Mouse (Mus musculus) embryonic facial prominence, embryonic 12.5 days (tissue): ENCODE data around the gene Arid1b. TPM values are rescaled to one million over a fixed set of nuclear protein-coding genes. Genes with fewer than 3 reads are reported as not detected.

ENCODE experiments used
- ATAC-seq: fragments of 200-750 bp; cut with Nextera tagmentation; 2 replicates; pipeline ENCODE4 v1.8.0; 2017; ENCODE audit not compliant: insufficient number of reproducible peaks, insufficient read depth, low FRiP score, low TSS enrichment
- H3K27ac ChIP-seq: fragments of 300-500 bp; sonication (generic); 2 replicates; pipeline ENCODE4 v1.5.1; 2016; ENCODE audit warnings: mild to moderate bottlenecking
- H3K27me3 ChIP-seq: fragments of 300-500 bp; sonication (generic); 2 replicates; pipeline ENCODE4 v1.6.1; 2016; ENCODE audit warnings: mild to moderate bottlenecking, moderate library complexity
- H3K36me3 ChIP-seq: fragments of 300-500 bp; sonication (generic); 2 replicates; pipeline ENCODE4 v1.6.1; 2016; ENCODE audit warnings: mild to moderate bottlenecking
- H3K4me1 ChIP-seq: fragments of 300-500 bp; sonication (generic); 2 replicates; pipeline ENCODE4 v1.6.1; 2016
- H3K4me2 ChIP-seq: fragments of 300-500 bp; sonication (generic); replicated peaks from 2 replicates; pipeline ENCODE4 v1.6.1; 2016; ENCODE audit warnings: mild to moderate bottlenecking, moderate library complexity
- H3K4me3 ChIP-seq: fragments of 300-500 bp; sonication (generic); 2 replicates; pipeline ENCODE4 v1.5.1; 2016; ENCODE audit warnings: mild to moderate bottlenecking
- H3K9ac ChIP-seq: fragments of 300-500 bp; sonication (generic); 2 replicates; pipeline ENCODE4 v1.6.1; 2016; ENCODE audit warnings: mild to moderate bottlenecking, moderate library complexity
- H3K9me3 ChIP-seq: fragments of 300-500 bp; sonication (generic); 2 replicates; pipeline ENCODE4 v1.6.1; 2016; ENCODE audit warnings: mild to moderate bottlenecking, moderate library complexity
- WGBS: fragments of 180-500 bp; shearing (Covaris S2); methylation state at CpG from one replicate; pipeline ENCODE4 v1.1.7; 2016; 5-methylcytosine and 5-hydroxymethylcytosine counted together
- polyA plus RNA-seq: library from polyadenylated mRNA; unstranded; fragments of >200 nt; fragmentation: Nextera tagmentation; extraction: Ambion mirVana; gene quantifications from 2 replicates; pipeline ENCODE4 v1.2.1, GENCODE M21; 2016

The Arid1b gene
- polyA plus RNA-seq, 1 experiment from 2014 or later: 18.5 TPM

- Histone ChIP-seq H3K4me3 (no peak overlapping the region), H3K9ac (no peak overlapping the region), H3K36me3 (no peaks in the 10 kb centered on the region), H3K4me1 (peaks cover 17% of the 10 kb centered on the region; the same call in 1 of the 2 replicates), H3K27me3 (no peaks in the 10 kb centered on the region), H3K4me2 (no peak overlapping the region), H3K9me3 (no peaks in the 10 kb centered on the region), H3K27ac (no peak overlapping the region)
- no peak for ATAC-seq
- 86% methylated on average over 7 of the region's 7 CpGs for WGBS
Observed at GRCm38 (mm10) chr17:5168640-5169039, 174.5 kb downstream of the Arid1b start.

GRCm38 (mm10) chr17:5170321-5170720 lies 176.2 kb downstream of the Arid1b start:
- H3K4me2 ChIP-seq: no peak overlapping the region
- peaks cover 19% of the 10 kb centered on the region for H3K4me1 ChIP-seq
- H3K9ac ChIP-seq: no peak overlapping the region
- no peak overlapping the region for H3K27ac ChIP-seq
- ATAC-seq: 0 out of 2 replicates have a peak, but pooled peaks have one; percentile 10
- H3K4me3 ChIP-seq: no peak overlapping the region
- WGBS: 91% methylated on average over 12 of the region's 12 CpGs
- H3K36me3 ChIP-seq: no peaks in the 10 kb centered on the region
- H3K27me3 ChIP-seq: no peaks in the 10 kb centered on the region
- no peaks in the 10 kb centered on the region for H3K9me3 ChIP-seq

- H3K27ac ChIP-seq: no peak overlapping the region
Observed at GRCm38 (mm10) chr17:5171467-5171866, 177.3 kb downstream of the Arid1b start.

GRCm38 (mm10) chr17:5174426-5175020 lies 180.4 kb downstream of the Arid1b start:
- Histone ChIP-seq H3K36me3 (no peaks in the 10 kb centered on the region), H3K27ac (no peak overlapping the region), H3K9me3 (no peaks in the 10 kb centered on the region), H3K27me3 (no peaks in the 10 kb centered on the region), H3K4me3 (no peak overlapping the region), H3K4me2 (no peak overlapping the region), H3K4me1 (peaks cover 18% of the 10 kb centered on the region), H3K9ac (no peak overlapping the region)
- 81% methylated on average over 6 of the region's 6 CpGs for WGBS
- no peak for ATAC-seq

More at GRCm38 (mm10) chr17:5171467-5171866, 177.3 kb downstream of the Arid1b start:
- no peak overlapping the region for H3K4me2 ChIP-seq
- 94% methylated on average over 5 of the region's 5 CpGs for WGBS
- no peak overlapping the region for H3K4me3 ChIP-seq
- H3K9me3 ChIP-seq: no peaks in the 10 kb centered on the region
- H3K36me3 ChIP-seq: no peaks in the 10 kb centered on the region
- H3K9ac ChIP-seq: no peak overlapping the region
- ATAC-seq: no peak
- H3K27me3 ChIP-seq: no peaks in the 10 kb centered on the region
- peaks cover 16% of the 10 kb centered on the region for H3K4me1 ChIP-seq

GRCm38 (mm10) chr17:5175535-5175934 lies 181.4 kb downstream of the Arid1b start:
- peaks cover 18% of the 10 kb centered on the region for H3K4me1 ChIP-seq
- H3K27me3 ChIP-seq: no peaks in the 10 kb centered on the region
- H3K9me3 ChIP-seq: no peaks in the 10 kb centered on the region
- H3K9ac ChIP-seq: no peak overlapping the region
- H3K4me2 ChIP-seq: no peak overlapping the region
- no peak overlapping the region for H3K4me3 ChIP-seq
- 87% methylated on average over 8 of the region's 8 CpGs for WGBS
- H3K27ac ChIP-seq: 0 out of 2 replicates have a peak overlapping the region, but pooled peaks have one; percentile 41
- no peak for ATAC-seq
- no peaks in the 10 kb centered on the region for H3K36me3 ChIP-seq

GRCm38 (mm10) chr17:5176315-5176714 lies 182.2 kb downstream of the Arid1b start:
- no peak overlapping the region for H3K4me3 ChIP-seq
- no peak for ATAC-seq
- no peaks in the 10 kb centered on the region for H3K9me3 ChIP-seq
- H3K27me3 ChIP-seq: no peaks in the 10 kb centered on the region
- H3K4me2 ChIP-seq: no peak overlapping the region
- 78% methylated on average over 2 of the region's 2 CpGs for WGBS
- H3K36me3 ChIP-seq: no peaks in the 10 kb centered on the region
- H3K4me1 ChIP-seq: peaks cover 21% of the 10 kb centered on the region
- no peak overlapping the region for H3K27ac ChIP-seq
- no peak overlapping the region for H3K9ac ChIP-seq

- no peaks in the 10 kb centered on the region for H3K27me3 ChIP-seq
Observed at GRCm38 (mm10) chr17:5178534-5178933, 184.4 kb downstream of the Arid1b start.

GRCm38 (mm10) chr17:5179004-5179403 lies 184.9 kb downstream of the Arid1b start:
- H3K4me1 ChIP-seq: peaks cover 19% of the 10 kb centered on the region
- no peak overlapping the region for H3K27ac ChIP-seq
- no peak overlapping the region for H3K9ac ChIP-seq
- no peaks in the 10 kb centered on the region for H3K36me3 ChIP-seq
- no peak overlapping the region for H3K4me3 ChIP-seq
- H3K27me3 ChIP-seq: no peaks in the 10 kb centered on the region
- H3K4me2 ChIP-seq: no peak overlapping the region
- no peak for ATAC-seq
- 71% methylated on average over 7 of the region's 7 CpGs for WGBS
- H3K9me3 ChIP-seq: no peaks in the 10 kb centered on the region

More at GRCm38 (mm10) chr17:5178534-5178933, 184.4 kb downstream of the Arid1b start:
- no peak overlapping the region for H3K4me2 ChIP-seq
- ATAC-seq: no peak
- H3K4me3 ChIP-seq: no peak overlapping the region
- H3K4me1 ChIP-seq: peaks cover 19% of the 10 kb centered on the region
- no peaks in the 10 kb centered on the region for H3K36me3 ChIP-seq
- H3K9ac ChIP-seq: no peak overlapping the region
- no peak overlapping the region for H3K27ac ChIP-seq
- H3K9me3 ChIP-seq: no peaks in the 10 kb centered on the region
- WGBS: 87% methylated on average over 10 of the region's 10 CpGs

GRCm38 (mm10) chr17:5179412-5179811 lies 185.3 kb downstream of the Arid1b start:
- H3K27ac ChIP-seq: no peak overlapping the region
- H3K36me3 ChIP-seq: no peaks in the 10 kb centered on the region
- H3K9ac ChIP-seq: no peak overlapping the region
- H3K27me3 ChIP-seq: no peaks in the 10 kb centered on the region
- WGBS: 80% methylated on average over 5 of the region's 5 CpGs
- no peaks in the 10 kb centered on the region for H3K9me3 ChIP-seq
- peaks cover 19% of the 10 kb centered on the region for H3K4me1 ChIP-seq
- ATAC-seq: no peak
- no peak overlapping the region for H3K4me2 ChIP-seq
- no peak overlapping the region for H3K4me3 ChIP-seq

- no peaks in the 10 kb centered on the region for H3K36me3 ChIP-seq
- H3K9ac ChIP-seq: no peak overlapping the region
- no peaks in the 10 kb centered on the region for H3K9me3 ChIP-seq
- no peak overlapping the region for H3K4me2 ChIP-seq
- no peaks in the 10 kb centered on the region for H3K27me3 ChIP-seq
- WGBS: 84% methylated on average over 4 of the region's 4 CpGs
- no peak overlapping the region for H3K27ac ChIP-seq
- peaks cover 13% of the 10 kb centered on the region for H3K4me1 ChIP-seq
- no peak overlapping the region for H3K4me3 ChIP-seq
- no peak for ATAC-seq
Observed at GRCm38 (mm10) chr17:5179925-5180525, 185.9 kb downstream of the Arid1b start.

- Histone ChIP-seq H3K4me1 (peaks cover 16% of the 10 kb centered on the region), H3K4me2 (no peak overlapping the region), H3K27me3 (no peaks in the 10 kb centered on the region), H3K4me3 (no peak overlapping the region), H3K36me3 (no peaks in the 10 kb centered on the region), H3K9ac (no peak overlapping the region), H3K9me3 (no peaks in the 10 kb centered on the region), H3K27ac (no peak overlapping the region)
- 68% methylated on average over 6 of the region's 6 CpGs for WGBS
- no peak for ATAC-seq
Observed at GRCm38 (mm10) chr17:5180925-5181324, 186.8 kb downstream of the Arid1b start.

- no peak overlapping the region for H3K4me2 ChIP-seq
- no peak overlapping the region for H3K27ac ChIP-seq
- no peaks in the 10 kb centered on the region for H3K9me3 ChIP-seq
- no peaks in the 10 kb centered on the region for H3K36me3 ChIP-seq
- no peak overlapping the region for H3K9ac ChIP-seq
- H3K4me3 ChIP-seq: no peak overlapping the region
- no peak for ATAC-seq
- H3K4me1 ChIP-seq: peaks cover 17% of the 10 kb centered on the region
- no peaks in the 10 kb centered on the region for H3K27me3 ChIP-seq
- WGBS: 79% methylated on average over 4 of the region's 4 CpGs
Observed at GRCm38 (mm10) chr17:5182493-5182892, 188.4 kb downstream of the Arid1b start.
